Comparison of ENCODE assay signal across 13 mouse cellular contexts in the genomic region with DNA sequence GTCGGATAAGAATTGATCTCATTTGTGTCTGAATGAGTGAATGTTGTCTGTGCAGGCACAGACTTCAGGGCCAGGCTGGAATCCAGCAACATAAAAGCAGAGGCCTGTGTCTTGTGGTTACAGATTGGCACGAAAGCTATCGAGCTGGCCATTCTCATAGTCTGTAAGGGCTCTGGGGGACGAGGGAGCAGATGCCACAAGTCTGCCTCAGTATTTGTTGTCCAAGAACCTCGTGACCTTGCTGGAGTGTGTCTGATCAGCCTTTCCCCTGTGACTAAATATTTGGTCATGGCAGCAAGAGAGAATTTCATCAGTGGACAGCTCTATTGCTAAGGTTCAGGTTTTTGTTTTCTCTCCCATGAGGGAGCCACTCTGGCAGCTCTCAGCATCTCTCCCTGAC.
A peak's percentile ranks its signal among the peaks of the same experiment; 100 is the strongest.
DNase-seq lines count a peak whose midpoint lies in the region; ATAC-seq and TF ChIP-seq lines count a peak whose summit lies in the region.
"Had no signal": no experiment of that assay in that cellular context is flagged by ENCODE, and none has a peak within 500 bp of the region (broad histone marks: within the 10 kb centered on the region; RNA-seq: fewer than 3 reads in every experiment).

No protein-coding gene starts in this region.

- H3K9me3 ChIP-seq in forebrain, embryonic 10.5 days, result no peaks in the 10 kb centered on the region
- H3K9me3 ChIP-seq in forebrain, embryonic 11.5 days (ENCODE audit: control insufficient read depth, low read length), result no peaks in the 10 kb centered on the region
- H3K9me3 ChIP-seq in hindbrain, embryonic 11.5 days (ENCODE audit: control insufficient read depth, low read length), result no peaks in the 10 kb centered on the region
- H3K9me3 ChIP-seq in midbrain, embryonic 14.5 days (ENCODE audit: control insufficient read depth, low read length), result no peaks in the 10 kb centered on the region
- H3K9me3 ChIP-seq: stomach, embryonic 15.5 days had no signal

- no peak for DNase-seq in forebrain, embryonic 10.5 days (ENCODE audit: extremely low spot score, low spot score)
- DNase-seq in forebrain, embryonic 11.5 days (ENCODE audit: low spot score), result no peak
- DNase-seq in brain, embryonic 14.5 days (ENCODE audit: low read depth), result peak; percentile 67
- DNase-seq in hindbrain, embryonic 11.5 days (ENCODE audit: low spot score), result peak; percentile 33
- peak; percentile 64 for DNase-seq in midbrain, embryonic 14.5 days
- no peak for DNase-seq in layer of hippocampus, adult 9-10 months (ENCODE audit: low spot score)
- no peak for DNase-seq in right cerebral cortex, postnatal 25 days
- no peak for DNase-seq in kidney, postnatal 4 days
- DNase-seq: heart, postnatal 10 days; kidney, adult 2 months; lung, adult 2 months had no signal

- peak overlapping the region; percentile 35; the same call in 1 of the 2 replicates for H3K27ac ChIP-seq in forebrain, embryonic 10.5 days
- no peak overlapping the region for H3K27ac ChIP-seq in forebrain, embryonic 11.5 days (ENCODE audit: low read depth, low read length)
- H3K27ac ChIP-seq in hindbrain, embryonic 11.5 days (ENCODE audit: low read depth, low read length), result peak overlapping the region; percentile 4; the same call in 1 of the 2 replicates
- H3K27ac ChIP-seq in midbrain, embryonic 14.5 days (replicated peaks; ENCODE audit: low read depth, low read length), result no peak overlapping the region
- H3K27ac ChIP-seq: stomach, embryonic 15.5 days had no signal

- TF ChIP-seq CTCF in brain, embryonic 14.5 days (IDR thresholded peaks at IDR 0.05; ENCODE audit: borderline replicate concordance, extremely low read depth, insufficient read depth, insufficient read length), result no peak

- no peak for TF ChIP-seq POLR2A in brain, embryonic 14.5 days (IDR thresholded peaks at IDR 0.05; ENCODE audit: borderline replicate concordance, extremely low read depth, insufficient read depth, insufficient read length, poor library complexity, severe bottlenecking)

- H3K4me1 ChIP-seq in forebrain, embryonic 10.5 days, result peaks cover 15% of the 10 kb centered on the region
- H3K4me1 ChIP-seq in forebrain, embryonic 11.5 days (replicated peaks; ENCODE audit: control insufficient read depth, insufficient read depth, low read length), result no peaks in the 10 kb centered on the region
- no peaks in the 10 kb centered on the region; the same call in 1 of the 2 replicates for H3K4me1 ChIP-seq in hindbrain, embryonic 11.5 days (replicated peaks; ENCODE audit: control insufficient read depth, insufficient read depth, low read length)
- H3K4me1 ChIP-seq in midbrain, embryonic 14.5 days (ENCODE audit: control insufficient read depth, insufficient read depth, low read length), result peaks cover 6% of the 10 kb centered on the region
- H3K4me1 ChIP-seq: stomach, embryonic 15.5 days had no signal

- H3K36me3 ChIP-seq in forebrain, embryonic 10.5 days (replicated peaks), result no peaks in the 10 kb centered on the region
- no peaks in the 10 kb centered on the region for H3K36me3 ChIP-seq in forebrain, embryonic 11.5 days (ENCODE audit: control insufficient read depth, insufficient read depth, low read length)
- no peaks in the 10 kb centered on the region for H3K36me3 ChIP-seq in hindbrain, embryonic 11.5 days (ENCODE audit: control insufficient read depth, insufficient read depth, low read length)
- no peaks in the 10 kb centered on the region for H3K36me3 ChIP-seq in midbrain, embryonic 14.5 days (ENCODE audit: control insufficient read depth, insufficient read depth, low read length)
- H3K36me3 ChIP-seq: stomach, embryonic 15.5 days had no signal

- no peak overlapping the region for H3K4me3 ChIP-seq in forebrain, embryonic 10.5 days
- H3K4me3 ChIP-seq in forebrain, embryonic 11.5 days (ENCODE audit: low read depth, low read length), result no peak overlapping the region
- H3K4me3 ChIP-seq in hindbrain, embryonic 11.5 days (ENCODE audit: low read depth, low read length), result no peak overlapping the region
- H3K4me3 ChIP-seq in midbrain, embryonic 14.5 days (replicated peaks; ENCODE audit: low read depth, low read length), result no peak overlapping the region
- H3K4me3 ChIP-seq: stomach, embryonic 15.5 days had no signal

- H3K9ac ChIP-seq in forebrain, embryonic 11.5 days (ENCODE audit: low read length), result no peak overlapping the region
- H3K9ac ChIP-seq in hindbrain, embryonic 11.5 days (ENCODE audit: low read depth, low read length), result no peak overlapping the region
- H3K9ac ChIP-seq in midbrain, embryonic 14.5 days (replicated peaks; ENCODE audit: low read length), result no peak overlapping the region
- H3K9ac ChIP-seq: stomach, embryonic 15.5 days had no signal

- 40% methylated on average over 5 of the region's 5 CpGs for WGBS in forebrain, embryonic 10.5 days
- WGBS in forebrain, embryonic 11.5 days, result 29% methylated on average over 5 of the region's 5 CpGs
- 23% methylated on average over 5 of the region's 5 CpGs for WGBS in hindbrain, embryonic 11.5 days
- 4% methylated on average over 5 of the region's 5 CpGs for WGBS in midbrain, embryonic 14.5 days

- H3K4me2 ChIP-seq in forebrain, embryonic 11.5 days (ENCODE audit: low read depth, low read length, severe bottlenecking), result no peak overlapping the region
- no peak overlapping the region for H3K4me2 ChIP-seq in hindbrain, embryonic 11.5 days (replicated peaks; ENCODE audit: low read depth, low read length)
- no peak overlapping the region for H3K4me2 ChIP-seq in midbrain, embryonic 14.5 days (ENCODE audit: low read length)
- H3K4me2 ChIP-seq: stomach, embryonic 15.5 days had no signal

- H3K27me3 ChIP-seq in forebrain, embryonic 10.5 days (ENCODE audit: poor library complexity, severe bottlenecking), result no peaks in the 10 kb centered on the region
- no peaks in the 10 kb centered on the region for H3K27me3 ChIP-seq in forebrain, embryonic 11.5 days (ENCODE audit: control insufficient read depth, insufficient read depth, low read length)
- H3K27me3 ChIP-seq in hindbrain, embryonic 11.5 days (ENCODE audit: control insufficient read depth, insufficient read depth, low read length), result no peaks in the 10 kb centered on the region
- peaks cover 4% of the 10 kb centered on the region; the same call in 1 of the 2 replicates for H3K27me3 ChIP-seq in midbrain, embryonic 14.5 days (ENCODE audit: control insufficient read depth, insufficient read depth, low read length)
- H3K27me3 ChIP-seq: Patski; stomach, embryonic 15.5 days had no signal

- no peak for ATAC-seq in forebrain, embryonic 11.5 days (replicated peaks; ENCODE audit: low FRiP score)
- peak; percentile 63 for ATAC-seq in hindbrain, embryonic 11.5 days (ENCODE audit: low FRiP score)
- ATAC-seq in midbrain, embryonic 14.5 days (ENCODE audit: low FRiP score, low TSS enrichment), result peak; percentile 62; the same call in 1 of the 2 replicates
- ATAC-seq: Patski had no signal

Comparison
In these comparisons a context has a peak if more than half of its experiments do, and no peak if none do; other contexts are left out.
1. H3K27ac ChIP-seq: peak in forebrain, embryonic 10.5 days (single experiment) and hindbrain, embryonic 11.5 days (single experiment); none in forebrain, embryonic 11.5 days (single experiment) and midbrain, embryonic 14.5 days (single experiment).
2. DNase-seq: peak in brain, embryonic 14.5 days (single experiment), hindbrain, embryonic 11.5 days (single experiment) and midbrain, embryonic 14.5 days (single experiment); none in forebrain, embryonic 10.5 days (single experiment), forebrain, embryonic 11.5 days (single experiment), layer of hippocampus, adult 9-10 months (single experiment), right cerebral cortex, postnatal 25 days (single experiment) and kidney, postnatal 4 days (0 of 2).